Mouse (Mus musculus) hindbrain, postnatal 0 days (tissue): Measurements from ENCODE around the gene Acot2. TPM values are rescaled to one million over a fixed set of nuclear protein-coding genes. Genes with fewer than 3 reads are reported as not detected.

Experiments
- ATAC-seq: fragments of 200-750 bp; cut with Nextera tagmentation; 2 replicates; pipeline ENCODE4 v1.8.0; 2017; ENCODE audit warnings: mild to moderate bottlenecking, moderate TSS enrichment, moderate library complexity
- DNase-seq: peaks from one replicate; pipeline ENCODE4 v3.0.0-alpha.2; 2015; ENCODE audit warnings: low spot score
- H3K27ac ChIP-seq: fragments of 300-500 bp; sonication (generic); 2 replicates; pipeline ENCODE4 v1.5.1; 2014; ENCODE audit warnings: mild to moderate bottlenecking
- H3K27me3 ChIP-seq: fragments of 300-500 bp; sonication (generic); 2 replicates; pipeline ENCODE4 v1.6.1; 2014; ENCODE audit warnings: low read length, mixed read lengths; ENCODE audit not compliant: insufficient read depth
- H3K36me3 ChIP-seq: fragments of 300-500 bp; sonication (generic); 2 replicates; pipeline ENCODE4 v1.6.1; 2014; ENCODE audit warnings: low read length, mixed read lengths; ENCODE audit not compliant: insufficient read depth
- H3K4me1 ChIP-seq: fragments of 300-500 bp; sonication (generic); 2 replicates; pipeline ENCODE4 v1.6.1; 2014; ENCODE audit warnings: antibody characterized with exemption, low read length, mixed read lengths; ENCODE audit not compliant: insufficient read depth
- H3K4me2 ChIP-seq: fragments of 300-500 bp; sonication (generic); 2 replicates; pipeline ENCODE4 v1.6.1; 2014; ENCODE audit warnings: low read depth, mild to moderate bottlenecking, low read length, moderate library complexity, mixed read lengths
- H3K4me3 ChIP-seq: fragments of 300-500 bp; sonication (generic); 2 replicates; pipeline ENCODE4 v1.5.1; 2014; ENCODE audit warnings: low read length
- H3K9ac ChIP-seq: fragments of 300-500 bp; sonication (generic); replicated peaks from 2 replicates; pipeline ENCODE4 v1.6.1; 2014; ENCODE audit warnings: mild to moderate bottlenecking, low read length, moderate library complexity, mixed read lengths
- H3K9me3 ChIP-seq: fragments of 300-500 bp; sonication (generic); 2 replicates; pipeline ENCODE4 v1.6.1; 2016; ENCODE audit warnings: low read length, mixed read lengths
- CTCF ChIP-seq: IDR thresholded peaks from 2 replicates; pipeline ENCODE4 v1.5.1; 2016; ENCODE audit warnings: antibody characterized with exemption, control low read depth, low read depth
- WGBS: fragments of 180-500 bp; shearing (Covaris S2); extraction: QIAGEN DNeasy Blood & Tissue Kit; methylation state at CpG from one replicate; pipeline ENCODE4 v1.1.7; 2014; 5-methylcytosine and 5-hydroxymethylcytosine counted together
- polyA plus RNA-seq: library from polyadenylated mRNA; unstranded; fragments of >200 nt; fragmentation: Nextera tagmentation; extraction: Ambion mirVana; gene quantifications from 2 replicates; pipeline ENCODE4 v1.2.1, GENCODE M21; 2015
- total RNA-seq: library from RNA; depleted of rRNA; stranded (reverse); fragments of >200 nt; gene quantifications from 2 replicates; pipeline ENCODE4 v1.2.3, GENCODE M21; 2014

The Acot2 gene
- total and polyA plus RNA-seq, 2 experiments from 2014 or later: 18.6 to 31.2 TPM

DNA sequence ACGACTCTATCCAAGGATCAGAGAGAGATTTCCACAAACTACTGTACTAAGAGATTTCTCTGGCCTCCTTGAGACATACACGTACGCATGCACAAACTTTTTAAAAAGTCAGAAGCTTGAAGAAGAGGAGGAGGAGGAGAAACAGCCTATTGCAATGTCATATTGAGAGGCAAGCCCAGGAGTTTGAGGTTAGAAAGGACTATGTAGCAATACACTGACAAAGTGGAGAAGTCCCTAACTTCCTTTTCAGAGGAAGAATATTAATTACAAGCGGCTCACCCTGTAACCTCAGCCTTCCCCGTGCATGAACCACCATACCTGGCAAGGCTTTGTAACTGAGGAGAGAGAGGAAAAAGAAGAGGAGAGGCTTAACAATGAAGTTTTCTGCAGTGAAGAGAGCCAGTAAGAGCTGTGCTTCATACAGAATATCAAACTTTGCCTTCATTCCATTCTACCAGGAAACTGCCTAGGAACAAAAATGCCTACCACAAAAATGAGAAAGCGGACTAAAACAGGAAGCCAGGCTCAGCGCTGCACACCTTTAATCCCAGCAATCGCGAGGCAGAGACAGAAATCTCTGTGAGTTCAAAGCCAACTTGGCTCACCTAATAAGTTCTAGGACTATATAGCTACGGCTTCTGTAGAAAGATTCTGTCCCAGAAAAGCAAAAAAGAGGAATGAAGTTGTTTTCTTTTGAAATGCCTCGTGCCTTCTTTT, 37.7 kb upstream of the Acot2 start:
- H3K4me1 ChIP-seq: peaks cover 9% of the 10 kb centered on the region
- no peak for DNase-seq
- H3K27me3 ChIP-seq: no peaks in the 10 kb centered on the region
- ATAC-seq: no peak
- 29% methylated on average over 11 of the region's 11 CpGs for WGBS
- no peak for TF ChIP-seq CTCF
- H3K4me2 ChIP-seq: peak overlapping the region; percentile 69
- H3K4me3 ChIP-seq: peak overlapping the region; percentile 80
- H3K36me3 ChIP-seq: no peaks in the 10 kb centered on the region
- H3K9me3 ChIP-seq: no peaks in the 10 kb centered on the region
- no peak overlapping the region for H3K9ac ChIP-seq
- no peak overlapping the region for H3K27ac ChIP-seq

GRCm38 (mm10) chr12:83950493-83950839, 37.2 kb upstream of the Acot2 start, which contains the start of gene Riox1:
Gene Riox1, plus strand, starts transcription at chr12:83950608.
- peaks cover 9% of the 10 kb centered on the region for H3K4me1 ChIP-seq
- H3K9me3 ChIP-seq: no peaks in the 10 kb centered on the region
- 1% methylated on average over 37 of the region's 37 CpGs for WGBS

DNA sequence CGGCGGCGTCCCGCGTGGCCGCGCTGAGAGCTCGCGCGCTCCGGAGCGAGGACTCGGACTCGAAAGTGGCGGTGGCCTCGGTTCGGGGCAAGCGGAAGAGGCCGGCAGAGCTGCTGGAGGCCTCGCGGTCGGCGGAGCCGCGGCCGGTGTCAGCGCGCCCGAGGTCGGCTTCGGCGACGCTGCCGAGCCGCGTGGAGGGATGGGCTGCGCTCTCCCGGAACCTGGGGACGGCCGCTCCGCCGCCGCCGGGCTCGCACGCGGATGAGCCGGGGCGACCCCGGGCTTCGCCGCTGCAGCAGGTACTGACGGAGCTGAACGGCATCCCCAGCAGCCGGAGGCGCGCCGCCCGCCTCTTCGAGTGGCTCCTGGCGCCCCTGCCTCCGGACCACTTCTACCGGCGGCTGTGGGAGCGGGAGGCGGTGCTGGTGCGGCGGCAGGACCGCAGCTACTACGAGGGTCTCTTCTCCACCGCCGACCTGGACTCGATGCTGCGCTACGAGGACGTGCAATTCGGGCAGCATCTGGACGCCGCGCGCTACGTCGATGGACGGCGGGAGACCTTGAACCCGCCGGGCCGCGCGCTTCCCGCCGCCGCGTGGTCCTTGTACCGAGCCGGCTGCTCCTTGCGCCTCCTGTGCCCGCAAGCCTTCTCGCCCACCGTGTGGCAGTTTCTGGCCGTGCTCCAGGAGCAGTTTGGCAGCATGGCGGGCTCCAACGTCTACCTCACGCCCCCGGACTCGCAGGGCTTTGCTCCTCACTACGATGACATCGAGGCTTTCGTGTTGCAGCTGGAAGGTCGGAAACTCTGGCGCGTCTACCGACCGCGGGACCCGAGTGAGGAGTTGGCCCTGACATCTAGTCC, 36.6 kb upstream of the Acot2 start:
- TF ChIP-seq CTCF: no peak
- Histone ChIP-seq H3K4me3 (peak overlapping the region; percentile 80), H3K27ac (peak overlapping the region; percentile 79), H3K4me2 (peak overlapping the region; percentile 69), H3K27me3 (no peaks in the 10 kb centered on the region), H3K9me3 (no peaks in the 10 kb centered on the region), H3K36me3 (no peaks in the 10 kb centered on the region), H3K4me1 (peaks cover 9% of the 10 kb centered on the region), H3K9ac (peak overlapping the region; percentile 80)
- under 1% methylated on average over 98 of the region's 116 CpGs for WGBS
- peak; percentile 61 for ATAC-seq
- peak; percentile 70 for DNase-seq

More at GRCm38 (mm10) chr12:83950493-83950839, 37.2 kb upstream of the Acot2 start, which contains the start of gene Riox1:
- ATAC-seq (peak; percentile 95), DNase-seq (peak; percentile 95)
- Histone ChIP-seq H3K4me3 (peak within 1 kb of the TSS; percentile 80), H3K36me3 (no peaks in the 10 kb centered on the region), H3K4me2 (peak within 1 kb of the TSS; percentile 69), H3K27me3 (no peaks in the 10 kb centered on the region), H3K27ac (peak within 1 kb of the TSS; percentile 79), H3K9ac (peak within 1 kb of the TSS; percentile 80)
- TF ChIP-seq CTCF: peak; percentile 10; the same call in 1 of the 2 replicates

DNA sequence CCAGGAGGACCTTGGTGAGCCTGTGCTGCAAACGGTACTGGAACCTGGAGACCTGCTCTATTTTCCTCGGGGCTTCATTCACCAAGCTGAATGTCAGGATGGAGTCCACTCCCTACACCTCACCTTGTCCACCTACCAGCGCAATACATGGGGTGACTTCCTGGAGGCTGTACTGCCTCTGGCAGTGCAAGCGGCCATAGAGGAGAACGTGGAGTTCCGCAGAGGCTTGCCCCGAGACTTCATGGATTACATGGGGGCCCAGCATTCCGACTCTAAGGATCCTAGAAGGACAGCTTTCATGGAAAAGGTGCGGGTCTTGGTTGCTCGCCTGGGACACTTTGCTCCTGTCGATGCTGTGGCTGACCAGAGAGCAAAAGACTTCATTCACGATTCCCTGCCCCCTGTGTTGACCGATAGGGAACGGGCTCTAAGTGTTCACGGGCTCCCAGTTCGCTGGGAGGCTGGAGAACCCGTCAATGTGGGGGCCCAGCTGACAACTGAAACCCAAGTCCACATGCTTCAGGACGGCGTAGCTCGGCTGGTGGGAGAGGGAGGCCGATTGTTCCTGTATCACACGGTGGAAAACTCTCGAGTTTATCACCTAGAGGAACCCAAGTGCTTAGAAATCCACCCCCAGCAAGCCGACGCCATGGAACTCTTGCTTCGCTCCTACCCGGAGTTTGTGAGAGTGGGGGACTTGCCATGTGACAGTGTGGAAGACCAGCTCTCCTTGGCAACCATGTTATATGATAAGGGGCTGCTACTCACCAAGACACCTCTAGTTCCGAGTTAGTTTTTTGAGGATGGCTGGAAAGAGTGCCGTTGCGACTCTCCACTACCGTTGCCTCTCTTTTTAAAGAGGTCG, 35.7 kb upstream of the Acot2 start:
- ATAC-seq: no peak
- no peaks in the 10 kb centered on the region for H3K9me3 ChIP-seq

DNA sequence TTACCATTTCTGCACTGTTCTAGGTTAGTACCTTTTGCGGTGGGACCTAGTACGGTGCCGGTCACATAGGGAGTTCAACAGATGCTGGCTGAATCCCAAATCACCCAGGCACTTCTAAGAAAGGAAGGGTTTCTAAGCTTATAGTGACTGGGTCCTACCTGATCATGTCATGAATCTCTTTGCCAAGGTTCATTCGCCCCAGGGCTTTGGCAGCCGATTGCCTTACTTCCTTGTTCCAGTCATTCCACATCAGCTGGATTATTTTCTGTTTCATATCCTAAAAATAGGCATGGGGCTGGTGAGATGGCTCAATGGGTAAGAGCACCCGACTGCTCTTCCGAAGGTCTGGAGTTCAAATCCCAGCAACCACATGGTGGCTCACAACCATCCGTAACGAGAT, 29.4 kb upstream of the Acot2 start:
- no peak for TF ChIP-seq CTCF
- Histone ChIP-seq H3K9me3 (no peaks in the 10 kb centered on the region), H3K4me3 (no peak overlapping the region), H3K36me3 (no peaks in the 10 kb centered on the region), H3K27me3 (no peaks in the 10 kb centered on the region), H3K4me1 (no peaks in the 10 kb centered on the region), H3K4me2 (no peak overlapping the region), H3K27ac (no peak overlapping the region), H3K9ac (no peak overlapping the region)
- 91% methylated on average over 9 of the region's 9 CpGs for WGBS
- ATAC-seq (no peak), DNase-seq (no peak)

More for the DNA sequence above, 35.7 kb upstream of the Acot2 start:
- no peak for DNase-seq
- WGBS: 64% methylated on average over 32 of the region's 32 CpGs
- no peak for TF ChIP-seq CTCF
- Histone ChIP-seq H3K4me1 (peaks cover 9% of the 10 kb centered on the region), H3K27ac (peak overlapping the region; percentile 79; the same call in 1 of the 2 replicates), H3K9ac (peak overlapping the region; percentile 80), H3K4me3 (peak overlapping the region; percentile 80), H3K36me3 (no peaks in the 10 kb centered on the region), H3K27me3 (no peaks in the 10 kb centered on the region), H3K4me2 (peak overlapping the region; percentile 69)

DNA sequence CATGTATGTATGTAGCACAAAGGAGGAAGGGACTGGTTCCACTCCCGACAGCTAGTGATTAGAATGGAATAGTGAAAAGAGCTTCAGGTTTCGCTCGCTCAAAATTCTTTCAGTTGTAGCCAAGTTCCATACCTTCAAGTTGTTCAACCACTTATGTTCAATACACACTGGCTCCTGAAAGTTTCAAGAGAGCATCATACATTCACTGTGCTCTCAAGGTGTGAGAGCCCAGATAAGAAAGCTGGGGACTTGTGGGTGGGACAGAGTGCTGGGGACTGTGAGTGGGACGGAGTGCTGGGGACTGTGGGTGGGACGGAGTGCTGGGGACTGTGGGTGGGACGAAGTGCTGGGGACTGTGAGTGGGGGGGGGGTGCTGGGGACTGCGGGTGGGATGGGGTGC, 22.4 kb upstream of the Acot2 start:
- 93% methylated on average over 6 of the region's 7 CpGs for WGBS
- Histone ChIP-seq H3K4me2 (no peak overlapping the region), H3K4me1 (no peaks in the 10 kb centered on the region), H3K4me3 (no peak overlapping the region), H3K9me3 (no peaks in the 10 kb centered on the region), H3K27ac (no peak overlapping the region), H3K36me3 (no peaks in the 10 kb centered on the region), H3K27me3 (no peaks in the 10 kb centered on the region), H3K9ac (no peak overlapping the region)
- no peak for TF ChIP-seq CTCF
- DNase-seq: no peak
- no peak for ATAC-seq
